Mouse (Mus musculus) forebrain, embryonic 11.5 days (tissue): Measurements from ENCODE around the gene Gm49361. TPM values are rescaled to one million over a fixed set of nuclear protein-coding genes. Genes with fewer than 3 reads are reported as not detected.
A peak's percentile ranks its signal among the peaks of the same experiment; 100 is the strongest.

Source experiments
- ATAC-seq: fragments of 200-750 bp; cut with Nextera tagmentation; replicated peaks from 2 replicates; pipeline ENCODE4 v1.8.0; 2017; ENCODE audit warnings: moderate TSS enrichment; ENCODE audit not compliant: low FRiP score
- DNase-seq: peaks from one replicate; pipeline ENCODE4 v3.0.0-alpha.2; 2017; ENCODE audit warnings: low spot score
- H3K27ac ChIP-seq: fragments of 300-500 bp; sonication (generic); 2 replicates; pipeline ENCODE4 v1.5.1; 2014; ENCODE audit warnings: low read depth, low read length
- H3K27me3 ChIP-seq: fragments of 300-500 bp; sonication (generic); 2 replicates; pipeline ENCODE4 v1.6.1; 2014; ENCODE audit warnings: mild to moderate bottlenecking, low read length, mixed read lengths; ENCODE audit not compliant: control insufficient read depth, insufficient read depth
- H3K36me3 ChIP-seq: fragments of 300-500 bp; sonication (generic); 2 replicates; pipeline ENCODE4 v1.6.1; 2014; ENCODE audit warnings: mild to moderate bottlenecking, low read length, moderate library complexity, mixed read lengths; ENCODE audit not compliant: control insufficient read depth, insufficient read depth
- H3K4me1 ChIP-seq: fragments of 300-500 bp; sonication (generic); replicated peaks from 2 replicates; pipeline ENCODE4 v1.6.1; 2014; ENCODE audit warnings: low read length, mixed read lengths; ENCODE audit not compliant: control insufficient read depth, insufficient read depth
- H3K4me2 ChIP-seq: fragments of 300-500 bp; sonication (generic); 2 replicates; pipeline ENCODE4 v1.6.1; 2014; ENCODE audit warnings: low read depth, mild to moderate bottlenecking, low read length, moderate library complexity, mixed read lengths; ENCODE audit not compliant: severe bottlenecking
- H3K4me3 ChIP-seq: fragments of 300-500 bp; sonication (generic); 2 replicates; pipeline ENCODE4 v1.5.1; 2014; ENCODE audit warnings: low read depth, low read length
- H3K9ac ChIP-seq: fragments of 300-500 bp; sonication (generic); 2 replicates; pipeline ENCODE4 v1.6.1; 2014; ENCODE audit warnings: low read length
- H3K9me3 ChIP-seq: fragments of 300-500 bp; sonication (generic); 2 replicates; pipeline ENCODE4 v1.6.1; 2016; ENCODE audit warnings: low read length, mixed read lengths; ENCODE audit not compliant: control insufficient read depth
- WGBS: fragments of 180-500 bp; shearing (Covaris S2); extraction: QIAGEN DNeasy Blood & Tissue Kit; methylation state at CpG from one replicate; pipeline ENCODE4 v1.1.7; 2014; 5-methylcytosine and 5-hydroxymethylcytosine counted together
- polyA plus RNA-seq: library from polyadenylated mRNA; unstranded; fragments of >200 nt; fragmentation: Nextera tagmentation; extraction: Ambion mirVana; gene quantifications from 2 replicates; pipeline ENCODE4 v1.2.1, GENCODE M21; 2014

The Gm49361 gene
- polyA plus RNA-seq, 1 experiment from 2014 or later, result not detected

DNA sequence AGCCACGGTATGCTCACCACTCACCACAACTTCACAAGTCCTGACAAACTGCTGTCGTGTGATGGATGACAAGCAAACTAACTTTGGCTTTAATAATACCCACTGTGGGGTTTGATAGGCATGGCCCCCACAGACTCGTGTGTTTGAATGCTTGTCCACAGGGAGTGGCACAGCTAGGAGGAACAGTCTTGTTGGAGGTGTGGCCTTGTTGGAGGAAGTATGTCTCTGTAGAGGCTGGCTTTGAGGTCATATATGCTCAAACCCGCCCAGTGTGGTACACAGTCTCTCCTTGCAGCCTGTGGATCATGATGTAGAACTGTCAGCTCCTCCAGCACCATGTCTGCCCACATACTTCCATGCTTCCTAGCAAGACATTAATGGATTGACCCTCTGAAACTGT is 27.7 kb downstream of the Gm49361 start:
- Histone ChIP-seq H3K4me1 (peaks cover 3% of the 10 kb centered on the region; the same call in 1 of the 2 replicates), H3K36me3 (no peaks in the 10 kb centered on the region; the same call in 1 of the 2 replicates), H3K4me2 (no peak overlapping the region), H3K9ac (no peak overlapping the region), H3K27ac (no peak overlapping the region), H3K27me3 (no peaks in the 10 kb centered on the region), H3K9me3 (no peaks in the 10 kb centered on the region), H3K4me3 (no peak overlapping the region)
- DNase-seq, result no peak
- 95% methylated on average over 4 of the region's 4 CpGs for WGBS
- no peak for ATAC-seq

DNA sequence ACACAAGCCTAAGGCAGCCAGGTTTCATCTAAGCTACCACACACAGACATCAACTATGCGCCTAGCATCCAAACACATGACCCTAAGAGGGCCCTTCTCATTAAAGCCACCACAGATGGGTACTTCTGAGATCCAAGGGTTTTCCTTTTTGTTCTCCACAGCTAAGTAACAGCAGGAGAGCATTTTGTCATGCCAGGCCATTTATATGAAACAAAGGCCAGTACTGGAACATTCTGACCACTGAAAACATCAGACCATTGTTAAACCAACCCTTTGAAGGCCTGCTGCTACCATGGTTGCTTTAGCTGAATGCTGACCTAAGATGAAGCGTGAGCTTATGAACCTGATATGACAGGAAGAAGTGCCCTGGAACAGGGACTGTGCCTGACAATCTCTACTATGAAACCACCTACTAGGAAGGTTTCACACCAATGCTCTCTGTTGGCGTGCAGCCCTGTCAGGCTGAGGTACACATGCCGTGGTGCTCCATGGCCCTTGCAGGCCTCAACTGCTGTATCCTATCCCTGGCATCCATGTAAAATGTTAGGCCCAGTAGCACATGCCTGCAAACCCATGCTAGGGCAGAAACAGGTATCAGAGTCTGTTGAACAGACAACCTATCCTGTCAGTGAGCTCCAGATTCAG is 29.2 kb downstream of the Gm49361 start:
- DNase-seq (no peak), ATAC-seq (no peak)
- Histone ChIP-seq H3K9me3 (no peaks in the 10 kb centered on the region), H3K4me1 (peaks cover 3% of the 10 kb centered on the region; the same call in 1 of the 2 replicates), H3K36me3 (no peaks in the 10 kb centered on the region; the same call in 1 of the 2 replicates), H3K4me2 (no peak overlapping the region), H3K4me3 (no peak overlapping the region), H3K27me3 (no peaks in the 10 kb centered on the region), H3K27ac (no peak overlapping the region), H3K9ac (no peak overlapping the region)
- WGBS, result 51% methylated on average over 4 of the region's 4 CpGs

DNA sequence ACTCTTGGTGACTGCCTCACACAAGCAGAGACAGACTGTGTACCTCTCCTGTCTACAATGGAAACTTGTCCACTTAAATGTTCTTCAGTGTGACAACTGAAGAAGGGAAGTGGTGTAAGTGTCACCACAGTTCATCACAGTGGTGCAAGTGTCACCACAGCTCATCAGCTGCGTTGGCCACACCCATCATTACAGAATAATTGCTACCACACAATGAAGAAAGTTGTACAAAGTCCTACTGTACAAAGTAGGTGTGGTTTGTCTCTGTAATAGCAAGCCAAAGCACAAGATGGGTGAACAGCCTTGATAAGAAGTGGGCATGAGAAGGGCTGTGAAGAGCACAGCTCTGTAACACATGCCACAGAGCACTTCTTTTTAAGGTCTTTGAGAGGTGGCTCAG is 33.0 kb downstream of the Gm49361 start:
- DNase-seq (no peak), ATAC-seq (no peak)
- Histone ChIP-seq H3K4me3 (no peak overlapping the region), H3K4me2 (no peak overlapping the region), H3K9ac (no peak overlapping the region), H3K9me3 (no peaks in the 10 kb centered on the region), H3K27ac (no peak overlapping the region), H3K4me1 (peaks cover 10% of the 10 kb centered on the region), H3K27me3 (no peaks in the 10 kb centered on the region), H3K36me3 (no peaks in the 10 kb centered on the region; the same call in 1 of the 2 replicates)
- 88% methylated on average over 1 of the region's 1 CpGs for WGBS

DNA sequence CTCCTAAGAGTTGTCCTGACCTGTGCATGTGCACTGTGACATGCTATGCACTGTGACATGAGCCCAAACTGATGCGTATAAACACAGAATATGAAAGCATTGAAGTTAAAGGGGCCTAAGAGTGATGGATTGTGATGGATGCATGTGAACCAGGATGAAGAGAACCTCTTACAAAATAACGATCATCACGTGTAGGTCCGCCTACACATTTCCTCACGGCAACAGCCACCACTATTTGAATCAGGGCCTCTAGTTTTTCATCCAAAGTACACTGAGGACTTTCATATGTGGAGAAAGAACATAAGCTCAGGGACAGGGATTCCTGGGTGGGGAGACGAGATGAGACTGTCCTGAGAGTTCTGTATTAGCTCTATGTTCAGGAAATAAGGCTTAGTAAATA is 34.8 kb downstream of the Gm49361 start:
- Histone ChIP-seq H3K9ac (no peak overlapping the region), H3K4me2 (no peak overlapping the region), H3K4me3 (no peak overlapping the region), H3K4me1 (peaks cover 17% of the 10 kb centered on the region), H3K27me3 (no peaks in the 10 kb centered on the region), H3K36me3 (no peaks in the 10 kb centered on the region), H3K27ac (no peak overlapping the region), H3K9me3 (no peaks in the 10 kb centered on the region)
- WGBS, result 92% methylated on average over 6 of the region's 6 CpGs
- ATAC-seq, result no peak
- no peak for DNase-seq

DNA sequence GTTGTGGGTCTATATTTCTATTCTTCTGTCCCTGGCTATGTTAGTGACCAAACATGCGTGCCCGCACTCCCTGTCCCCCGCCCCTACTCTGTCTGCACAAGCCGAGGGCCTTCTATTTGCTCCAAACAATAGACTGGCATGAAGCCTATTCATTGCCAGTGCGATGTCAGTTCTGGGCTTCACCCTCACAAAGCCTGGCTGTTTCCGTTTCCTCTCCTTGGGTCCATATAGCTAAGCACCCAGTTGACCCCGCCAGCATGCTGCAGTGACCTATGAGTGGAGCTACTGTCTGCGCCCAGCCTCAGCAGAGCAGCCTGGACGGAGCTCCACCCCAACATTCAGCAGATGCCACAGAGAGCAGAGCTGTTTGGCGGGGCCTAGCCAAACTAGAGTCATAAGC is 36.7 kb downstream of the Gm49361 start:
- Histone ChIP-seq H3K27me3 (no peaks in the 10 kb centered on the region), H3K4me1 (peaks cover 17% of the 10 kb centered on the region), H3K4me3 (no peak overlapping the region), H3K4me2 (no peak overlapping the region), H3K27ac (no peak overlapping the region), H3K36me3 (no peaks in the 10 kb centered on the region), H3K9ac (no peak overlapping the region), H3K9me3 (no peaks in the 10 kb centered on the region)
- peak; percentile 55 for DNase-seq
- ATAC-seq, result peak; percentile 55
- 19% methylated on average over 10 of the region's 10 CpGs for WGBS

DNA sequence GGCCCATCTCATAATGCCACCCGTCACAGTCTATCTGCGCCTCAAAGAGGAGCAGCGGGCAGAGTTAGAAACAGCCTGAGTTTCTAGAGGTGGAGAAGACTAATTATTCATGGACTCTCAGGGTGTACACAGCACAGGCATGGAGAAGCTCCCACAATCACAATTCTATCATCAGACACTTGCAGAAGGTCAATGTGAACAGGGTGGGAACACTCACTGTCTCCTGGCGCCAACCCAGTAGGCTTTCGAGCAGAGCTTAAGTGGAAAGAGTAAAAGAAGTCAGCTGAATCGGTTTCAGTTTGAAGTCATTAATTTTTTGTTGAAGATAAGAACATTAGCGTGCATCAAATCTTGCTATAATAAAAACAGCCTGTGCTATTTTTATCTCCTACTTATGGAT is 37.3 kb downstream of the Gm49361 start:
- Histone ChIP-seq H3K4me3 (no peak overlapping the region), H3K9me3 (no peaks in the 10 kb centered on the region), H3K27ac (no peak overlapping the region), H3K36me3 (no peaks in the 10 kb centered on the region), H3K27me3 (no peaks in the 10 kb centered on the region), H3K9ac (no peak overlapping the region), H3K4me2 (no peak overlapping the region), H3K4me1 (peaks cover 17% of the 10 kb centered on the region)
- no peak for ATAC-seq
- no peak for DNase-seq
- 88% methylated on average over 7 of the region's 7 CpGs for WGBS

DNA sequence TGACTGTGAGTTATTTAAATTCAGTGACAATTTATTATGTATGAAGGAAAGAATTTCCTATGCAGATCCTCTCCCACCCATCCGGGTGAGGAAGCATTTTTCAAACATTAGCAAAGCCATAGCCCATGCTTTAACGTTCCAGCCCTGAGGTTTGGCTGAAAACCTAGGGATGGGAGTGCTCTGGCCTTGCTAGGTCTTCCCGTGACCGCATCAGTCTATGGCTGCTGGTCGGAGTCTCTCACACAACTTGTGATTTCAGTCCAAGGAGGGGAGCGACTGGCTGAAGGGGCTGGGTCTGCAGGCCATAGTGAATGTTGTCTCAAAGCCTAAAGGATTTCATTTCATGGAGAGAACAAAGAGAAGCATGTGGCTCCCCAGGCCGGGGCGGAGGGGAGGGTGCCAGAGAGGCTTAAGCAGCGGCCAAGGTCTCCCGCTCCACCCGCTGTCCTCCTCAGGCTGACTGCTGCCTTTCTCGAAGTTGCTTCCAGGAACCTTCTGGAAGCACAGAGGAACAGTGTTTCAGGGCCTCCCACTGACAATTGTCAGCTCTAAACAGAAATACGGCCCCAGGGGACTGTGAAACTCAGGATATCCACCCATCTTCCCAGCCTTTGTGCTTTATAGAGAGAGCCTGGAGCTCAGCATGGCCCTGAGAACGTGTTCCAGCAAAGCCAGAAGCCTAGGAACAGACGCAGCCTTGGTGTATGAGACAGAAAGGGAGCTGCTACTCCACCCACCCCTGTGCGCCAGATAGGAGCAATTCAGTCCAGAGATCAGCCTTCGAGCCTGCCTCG is 38.6 kb downstream of the Gm49361 start:
- Histone ChIP-seq H3K4me1 (peaks cover 18% of the 10 kb centered on the region), H3K4me2 (no peak overlapping the region), H3K27ac (peak overlapping the region; percentile 12; the same call in 1 of the 2 replicates), H3K27me3 (no peaks in the 10 kb centered on the region), H3K4me3 (no peak overlapping the region), H3K9ac (peak overlapping the region; percentile 39), H3K9me3 (no peaks in the 10 kb centered on the region), H3K36me3 (no peaks in the 10 kb centered on the region)
- 42% methylated on average over 18 of the region's 18 CpGs for WGBS
- no peak for DNase-seq
- ATAC-seq, result no peak

DNA sequence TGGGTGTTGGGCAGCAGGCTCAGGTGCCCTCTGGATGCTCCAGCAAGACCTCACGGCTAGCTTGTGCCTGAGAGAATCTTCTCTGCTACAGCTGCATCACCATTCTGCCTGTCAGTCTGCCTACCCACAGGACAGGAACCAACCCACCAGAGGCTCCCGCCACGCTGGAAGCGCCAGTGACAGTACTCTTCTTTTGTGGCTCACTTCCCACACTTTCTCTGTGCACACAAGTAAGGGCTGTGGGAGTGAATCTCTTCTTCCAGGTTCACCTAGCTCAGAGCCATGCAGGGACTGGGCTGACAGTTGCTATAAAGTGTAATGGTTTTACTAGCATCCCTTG is 39.2 kb downstream of the Gm49361 start:
- no peaks in the 10 kb centered on the region for H3K36me3 ChIP-seq
- H3K27ac ChIP-seq, result peak overlapping the region; percentile 12; the same call in 1 of the 2 replicates
- H3K9ac ChIP-seq, result peak overlapping the region; percentile 39

More for the DNA sequence above, 39.2 kb downstream of the Gm49361 start:
- H3K4me3 ChIP-seq, result no peak overlapping the region
- H3K4me2 ChIP-seq, result no peak overlapping the region
- H3K9me3 ChIP-seq, result no peaks in the 10 kb centered on the region
- H3K27me3 ChIP-seq, result no peaks in the 10 kb centered on the region
- ATAC-seq (no peak), DNase-seq (no peak)
- peaks cover 21% of the 10 kb centered on the region for H3K4me1 ChIP-seq
- WGBS, result 91% methylated on average over 4 of the region's 4 CpGs
